Mouse (Mus musculus): ENCODE measurements around the gene Phgr1. TPM values are rescaled to one million over a fixed set of nuclear protein-coding genes. Genes with fewer than 3 reads are reported as not detected.

The Phgr1 gene
- polyA plus RNA-seq, 1 experiment from 2014 or later: not detected

DNA sequence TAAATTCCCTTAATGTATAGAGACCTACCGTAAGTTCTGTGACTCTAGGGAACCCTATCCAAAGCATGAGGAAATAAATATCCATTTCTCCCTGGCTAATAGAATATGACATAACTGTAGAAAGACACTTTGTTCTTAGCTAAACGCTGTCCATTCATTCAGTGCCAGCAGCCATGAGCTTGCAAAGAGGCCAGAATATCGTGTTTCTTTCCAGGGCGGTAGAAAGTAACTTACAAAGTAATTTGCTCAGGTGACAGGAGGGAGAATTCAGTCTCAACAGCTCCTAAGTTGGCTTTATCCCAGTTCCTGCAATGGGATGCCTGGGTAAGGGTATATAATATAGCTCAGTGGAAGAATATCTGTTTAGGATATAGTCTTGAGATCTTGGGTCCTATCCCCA, 51.8 kb downstream of the Phgr1 start:
- no peak overlapping the region for H3K9ac ChIP-seq (replicated peaks)
- no peak for ATAC-seq (ENCODE audit: insufficient number of reproducible peaks, insufficient read depth, low FRiP score, low TSS enrichment, low read depth)
- H3K9me3 ChIP-seq: peaks cover 8% of the 10 kb centered on the region
- no peak overlapping the region for H3K4me3 ChIP-seq (replicated peaks)
- H3K27me3 ChIP-seq: no peaks in the 10 kb centered on the region
- H3K4me2 ChIP-seq: no peak overlapping the region
- H3K27ac ChIP-seq: no peak overlapping the region
- WGBS: 93% methylated on average over 4 of the region's 4 CpGs
- peaks cover 81% of the 10 kb centered on the region for H3K36me3 ChIP-seq
- no peaks in the 10 kb centered on the region for H3K4me1 ChIP-seq (replicated peaks)

Other genes starting within 250 kb of the Phgr1 start
- gene Bmf, start 223.1 kb upstream of the Phgr1 start, polyA plus RNA-seq (2016; fragmentation: Nextera tagmentation; extraction: Ambion mirVana): 4.8 and 7.1 TPM in 2 replicates
- gene Bub1b, start 174.6 kb upstream of the Phgr1 start, polyA plus RNA-seq (2016; fragmentation: Nextera tagmentation; extraction: Ambion mirVana): 119 and 127 TPM in 2 replicates
- gene Pak6, start 109.5 kb upstream of the Phgr1 start, polyA plus RNA-seq (2016; fragmentation: Nextera tagmentation; extraction: Ambion mirVana): 0.71 and 1.0 TPM in 2 replicates
- not detected in 2 replicates for gene Ankrd63, start 68.8 kb upstream of the Phgr1 start, polyA plus RNA-seq (2016; fragmentation: Nextera tagmentation; extraction: Ambion mirVana)
- gene Plcb2, start 44.3 kb upstream of the Phgr1 start, polyA plus RNA-seq (2016; fragmentation: Nextera tagmentation; extraction: Ambion mirVana): 0.26 and 0.44 TPM in 2 replicates
- 20.6 and 21.3 TPM in 2 replicates for gene Inafm2, start 27.0 kb upstream of the Phgr1 start, polyA plus RNA-seq (2016; fragmentation: Nextera tagmentation; extraction: Ambion mirVana)
- gene Ccdc9b, start 10.1 kb upstream of the Phgr1 start, polyA plus RNA-seq (2016; fragmentation: Nextera tagmentation; extraction: Ambion mirVana): 0.51 and 0.74 TPM in 2 replicates
- 0.05 and 0.14 TPM in 2 replicates for gene Disp2, start 7.0 kb downstream of the Phgr1 start, polyA plus RNA-seq (2016; fragmentation: Nextera tagmentation; extraction: Ambion mirVana)
- 141 and 150 TPM in 2 replicates for gene Knstrn, start 41.2 kb downstream of the Phgr1 start, polyA plus RNA-seq (2016; fragmentation: Nextera tagmentation; extraction: Ambion mirVana)
- gene Ivd, start 89.2 kb downstream of the Phgr1 start, polyA plus RNA-seq (2016; fragmentation: Nextera tagmentation; extraction: Ambion mirVana): 90.9 and 97.7 TPM in 2 replicates
- 3.5 and 4.4 TPM in 2 replicates for gene Bahd1, start 127.6 kb downstream of the Phgr1 start, polyA plus RNA-seq (2016; fragmentation: Nextera tagmentation; extraction: Ambion mirVana)
- gene Chst14, start 153.7 kb downstream of the Phgr1 start, polyA plus RNA-seq (2016; fragmentation: Nextera tagmentation; extraction: Ambion mirVana): 42.9 and 45.6 TPM in 2 replicates